Mouse (Mus musculus) monocyte, adult 2 months (primary cell): ENCODE measurements around the gene Htr2b.

Experiments
- DNase-seq, 2 experiments: peaks; one replicate each; pipeline ENCODE4 v3.0.0; 2022; ENCODE audit warnings: low spot score in 2 of 2, low read depth in 1 of 2

Htr2b gene

DNA sequence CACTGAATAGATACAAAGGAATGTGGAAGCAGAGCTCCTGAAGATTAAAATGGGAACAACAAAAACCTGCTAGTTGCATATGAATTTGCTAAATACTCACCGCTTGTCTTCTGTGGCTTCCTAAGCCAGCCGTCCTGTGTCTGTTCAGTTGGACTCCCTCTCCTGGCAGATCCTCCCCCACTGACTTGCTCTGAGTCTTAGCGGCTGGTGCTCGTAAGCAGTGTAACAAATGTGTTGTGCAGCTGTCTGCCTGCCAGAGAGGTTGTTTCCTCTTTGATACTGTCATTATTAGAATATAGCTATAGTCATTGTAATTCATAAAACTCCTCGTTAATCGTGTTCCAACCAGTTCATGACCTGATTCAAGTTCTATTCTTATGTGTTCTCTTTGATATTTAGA is at the start of gene Htr2b:
Gene Htr2b, minus strand, starts transcription at position 192 of the 400 bp plus-strand sequence.
- DNase-seq, result no peak

DNA sequence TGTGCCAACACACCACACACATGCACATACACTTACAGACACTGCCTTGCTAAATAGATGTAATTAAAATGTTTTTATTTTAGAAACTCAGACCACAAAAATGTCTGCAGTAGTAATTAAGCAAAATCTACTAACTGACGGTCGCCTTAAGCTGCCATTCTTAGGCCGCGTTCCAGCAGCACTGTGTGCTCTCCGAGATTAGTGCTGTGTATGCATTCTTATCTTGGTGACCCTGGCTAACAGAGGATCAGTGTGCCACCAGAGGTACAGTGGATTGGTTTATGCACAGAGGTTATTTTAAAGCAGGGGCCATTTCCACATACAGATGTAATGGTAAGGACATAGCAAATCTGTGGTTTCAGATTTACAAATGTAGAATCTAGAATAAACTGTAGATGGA is 49.3 kb upstream of the Htr2b start:
- DNase-seq, result no peak

DNA sequence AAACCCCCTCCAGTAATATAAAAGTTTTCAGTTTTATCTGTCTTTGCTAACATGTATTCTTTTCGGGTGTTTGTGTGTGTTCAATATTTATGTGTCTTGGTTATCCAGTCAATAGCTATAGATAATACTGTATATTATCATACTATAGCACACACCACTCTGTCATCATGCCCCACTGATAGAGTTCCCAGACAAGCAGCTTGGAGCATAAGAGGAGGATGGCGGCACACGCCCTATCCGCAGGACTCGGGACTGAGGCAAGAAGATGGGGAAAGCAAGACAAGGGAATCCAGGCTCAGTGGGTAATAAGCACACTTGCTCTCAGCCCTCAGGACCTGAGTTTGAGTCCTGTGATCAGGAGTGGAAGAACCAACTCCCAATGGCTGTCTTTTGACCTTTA is 48.7 kb upstream of the Htr2b start:
- DNase-seq, result no peak

DNA sequence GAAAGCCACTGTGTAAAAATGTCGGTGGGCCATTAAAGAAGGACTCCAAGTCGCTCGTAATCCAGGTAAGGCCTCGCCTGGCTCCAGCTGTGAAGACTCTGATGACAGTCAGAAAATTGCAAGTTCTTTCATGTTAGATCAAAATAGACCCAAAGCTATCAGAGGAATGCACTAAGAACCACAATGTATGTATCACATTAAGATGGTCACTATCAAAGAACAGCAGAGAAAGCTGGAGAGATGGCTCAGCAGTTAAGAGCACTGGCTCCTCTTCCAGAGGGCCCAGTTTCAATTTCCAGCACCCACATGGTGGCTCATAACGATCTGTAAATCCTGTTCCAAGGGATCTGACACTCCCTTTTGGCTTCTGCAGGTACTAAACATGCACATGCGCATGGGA is 48.3 kb upstream of the Htr2b start:
- no peak for DNase-seq

DNA sequence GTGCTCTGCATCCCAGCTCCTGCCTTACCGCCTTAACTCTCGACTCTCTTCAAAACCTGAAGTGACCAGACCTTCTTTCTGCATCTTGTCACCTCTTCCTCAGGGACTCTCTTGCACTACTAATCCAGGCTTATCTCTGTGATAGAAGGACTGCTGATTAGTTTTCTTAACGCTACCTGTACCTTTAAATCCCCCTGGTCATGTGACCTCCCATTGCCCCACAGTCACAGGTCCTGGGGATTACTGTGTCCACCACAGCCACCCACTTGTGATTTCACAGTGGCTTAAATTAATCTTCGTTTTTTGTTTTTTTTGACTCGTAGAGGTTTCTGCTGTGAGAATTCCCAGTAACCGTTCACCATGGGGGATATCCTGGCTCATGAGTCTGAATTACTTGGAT is 44.8 kb upstream of the Htr2b start:
- no peak for DNase-seq

DNA sequence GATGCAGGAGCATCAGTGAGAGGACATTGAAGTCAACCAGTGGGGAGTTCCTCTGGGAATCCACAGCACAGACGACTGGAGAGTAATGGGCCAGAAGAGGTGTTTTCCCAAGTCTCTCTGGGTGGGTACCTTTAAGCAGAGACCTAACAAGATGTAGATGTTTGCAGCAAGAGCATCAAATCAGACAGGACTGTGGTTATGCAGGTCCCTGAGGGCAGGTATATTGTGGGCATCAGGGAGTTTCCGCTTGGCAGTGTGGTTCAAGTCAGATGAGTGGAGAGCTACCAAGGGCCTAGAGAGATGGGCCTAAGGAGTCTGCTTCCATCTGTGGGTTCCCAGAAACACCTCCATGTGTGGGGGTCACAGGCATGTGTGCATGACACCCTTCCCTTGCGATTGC is 44.3 kb upstream of the Htr2b start:
- no peak for DNase-seq

DNA sequence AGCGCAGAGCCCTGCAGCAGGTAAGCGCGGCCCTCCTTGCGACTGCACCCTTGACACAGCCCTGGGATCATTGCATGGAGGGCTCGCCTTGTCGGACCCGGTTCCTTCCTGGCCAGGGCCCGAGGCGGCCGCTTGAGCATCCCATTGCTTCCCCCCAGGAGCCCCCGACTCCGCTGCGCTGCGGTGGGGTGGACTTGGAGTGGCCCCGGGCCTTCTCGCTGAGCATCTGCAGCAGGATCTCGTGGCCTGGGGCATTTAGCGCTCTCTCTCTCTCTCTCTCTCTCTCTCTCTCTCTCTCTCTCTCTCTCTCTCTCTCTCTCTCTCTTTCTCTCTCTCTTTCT is 43.0 kb upstream of the Htr2b start:
- no peak for DNase-seq

DNA sequence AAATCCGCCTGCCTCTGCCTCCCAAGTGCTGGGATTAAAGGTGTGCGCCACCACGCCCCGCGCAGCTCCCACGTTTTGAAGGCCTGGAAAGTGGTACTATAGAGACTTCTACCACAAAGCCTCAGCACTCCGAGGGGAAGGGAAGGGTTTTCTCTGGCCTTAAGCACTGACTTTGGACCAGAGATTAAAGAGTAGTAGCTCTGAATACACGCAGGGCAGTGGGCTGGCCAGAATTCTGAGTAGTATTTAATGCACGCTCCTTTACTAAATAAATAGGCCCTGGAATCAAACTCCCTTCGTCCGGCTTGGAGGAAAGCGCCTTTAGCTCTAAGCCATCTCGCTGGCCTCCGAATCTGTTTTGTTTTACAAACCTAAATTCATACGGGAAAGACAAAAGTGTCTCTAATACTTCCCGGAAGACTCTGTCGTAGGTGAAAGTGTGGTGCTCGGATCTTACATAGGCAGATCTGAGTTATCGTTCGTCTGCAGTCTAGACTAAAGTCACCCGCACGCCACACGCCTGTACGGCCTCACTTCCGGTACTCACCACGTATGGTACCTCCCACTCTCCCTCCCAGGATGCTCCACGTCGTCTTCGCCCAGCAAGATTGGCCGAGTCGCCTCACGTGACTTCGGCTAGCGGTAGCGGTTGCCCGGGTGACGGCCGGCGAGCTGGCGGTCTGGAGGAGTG is 42.5 kb upstream of the Htr2b start, which contains the start of gene Armc9:
Gene Armc9, plus strand, starts transcription at position 648 of the 691 bp plus-strand sequence.
- DNase-seq, result peak; percentile 81 to 87

DNA sequence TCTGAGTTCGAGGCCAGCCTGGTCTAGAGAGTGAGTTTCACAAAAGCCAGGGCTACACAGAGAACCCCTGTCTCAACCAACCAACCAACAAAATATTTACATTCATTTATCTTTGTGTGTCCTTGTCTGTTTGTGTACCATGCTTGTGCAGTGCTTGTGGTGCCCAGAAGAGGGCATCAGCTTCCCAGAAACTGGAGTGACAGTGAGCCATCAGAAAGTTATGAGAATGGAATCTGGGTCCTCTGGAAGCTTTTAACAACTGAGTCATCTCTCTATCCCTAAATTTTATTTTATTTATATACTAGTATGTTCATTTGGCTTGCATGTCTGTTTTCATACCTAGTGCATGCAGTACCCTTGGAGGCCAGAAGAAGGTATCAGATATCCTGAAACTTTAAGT is 40.8 kb upstream of the Htr2b start:
- no peak for DNase-seq

DNA sequence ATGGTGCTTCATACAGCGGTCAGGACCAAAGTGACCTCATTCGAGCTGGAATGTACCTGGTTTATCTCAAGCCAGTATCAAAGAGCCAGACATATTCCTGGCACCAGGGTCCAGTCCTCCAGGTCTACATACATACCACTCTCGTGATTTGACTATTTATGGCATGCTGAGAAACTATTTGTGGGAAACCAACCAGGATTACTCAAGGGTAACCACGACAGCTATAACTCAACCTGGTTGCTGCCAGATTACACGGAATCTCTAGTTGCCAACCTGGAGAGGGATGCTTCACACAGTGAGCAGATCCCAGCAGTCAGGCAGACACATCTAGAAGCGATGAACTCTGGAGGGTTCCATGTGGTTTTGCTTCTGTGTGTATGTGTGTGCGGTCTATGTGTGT is 39.6 kb upstream of the Htr2b start:
- DNase-seq, result no peak

DNA sequence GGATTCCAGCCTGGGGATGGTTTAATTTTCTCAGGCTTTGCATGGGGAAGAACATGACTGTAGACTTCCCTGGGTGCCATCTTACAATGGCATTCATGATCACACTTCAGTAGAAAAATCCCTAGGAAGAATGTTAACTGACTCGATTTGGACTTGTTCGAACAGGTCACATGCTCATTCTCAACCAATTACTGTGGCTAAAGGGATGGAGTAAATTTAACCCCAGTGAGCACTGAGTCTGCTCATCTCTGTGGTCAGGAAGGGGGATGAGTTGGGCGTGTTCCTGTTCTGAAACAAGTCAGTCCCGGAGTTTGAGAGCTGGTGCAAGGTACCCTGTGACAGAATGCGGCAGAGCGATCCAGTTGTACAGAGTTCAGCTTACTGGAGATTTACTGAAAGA is 39.2 kb upstream of the Htr2b start:
- DNase-seq, result no peak

DNA sequence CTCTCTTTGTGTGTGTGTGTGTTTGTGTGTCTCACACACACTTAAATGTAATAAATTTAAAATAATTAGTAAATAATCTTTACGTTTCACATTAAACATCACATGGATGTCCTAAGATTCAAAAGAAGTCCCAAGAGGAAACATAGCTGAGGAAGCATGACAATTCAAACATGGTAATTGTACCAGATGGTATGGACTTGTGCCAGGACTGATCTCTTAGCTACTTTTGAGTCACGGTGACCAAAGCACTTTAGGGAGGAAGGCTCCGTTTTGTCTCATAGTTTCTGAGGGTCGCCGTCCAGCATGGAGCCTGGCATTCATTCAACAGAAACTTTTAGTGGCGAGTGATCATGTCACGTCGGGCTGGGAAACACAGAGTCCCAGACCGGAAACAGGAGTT is 36.4 kb upstream of the Htr2b start:
- DNase-seq, result no peak

DNA sequence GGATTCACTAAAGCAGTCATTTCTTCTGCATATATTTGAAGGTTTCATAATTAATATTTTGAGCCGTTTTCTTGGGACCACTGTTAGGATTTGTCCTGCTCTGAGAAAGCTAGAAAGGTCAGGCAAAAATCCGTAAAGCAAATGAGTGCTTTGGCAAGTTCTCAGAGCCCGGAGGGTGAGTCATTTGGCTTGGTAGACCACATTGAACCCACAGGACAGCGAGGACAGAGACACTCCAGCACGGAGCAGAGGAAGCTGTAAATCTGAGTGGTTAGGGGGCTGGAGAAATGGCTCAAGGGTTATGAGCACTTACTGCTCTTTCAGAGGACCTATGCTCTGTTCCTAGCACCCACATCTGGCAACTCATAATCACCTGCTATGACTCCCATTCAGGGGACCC is 35.8 kb upstream of the Htr2b start:
- DNase-seq, result no peak

DNA sequence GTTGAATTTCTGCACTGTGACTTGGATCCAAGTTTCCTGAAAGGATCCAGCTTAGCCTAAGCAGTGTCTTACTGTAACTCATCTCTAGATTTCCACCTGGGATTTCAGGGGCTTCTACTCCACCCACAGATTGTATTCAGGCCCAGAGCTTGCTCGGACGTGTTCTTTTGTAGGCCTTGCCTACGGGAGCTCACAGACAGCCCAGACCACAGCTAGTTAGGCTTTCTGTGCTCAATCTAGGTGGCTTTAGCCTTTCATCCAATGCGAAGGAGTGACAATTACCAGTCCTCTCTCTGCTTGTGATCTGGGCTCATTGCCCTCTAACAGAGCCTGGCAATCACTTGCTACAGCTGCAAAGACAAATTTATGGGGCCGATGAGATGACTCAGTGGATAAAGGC is 34.5 kb upstream of the Htr2b start:
- DNase-seq, result no peak

DNA sequence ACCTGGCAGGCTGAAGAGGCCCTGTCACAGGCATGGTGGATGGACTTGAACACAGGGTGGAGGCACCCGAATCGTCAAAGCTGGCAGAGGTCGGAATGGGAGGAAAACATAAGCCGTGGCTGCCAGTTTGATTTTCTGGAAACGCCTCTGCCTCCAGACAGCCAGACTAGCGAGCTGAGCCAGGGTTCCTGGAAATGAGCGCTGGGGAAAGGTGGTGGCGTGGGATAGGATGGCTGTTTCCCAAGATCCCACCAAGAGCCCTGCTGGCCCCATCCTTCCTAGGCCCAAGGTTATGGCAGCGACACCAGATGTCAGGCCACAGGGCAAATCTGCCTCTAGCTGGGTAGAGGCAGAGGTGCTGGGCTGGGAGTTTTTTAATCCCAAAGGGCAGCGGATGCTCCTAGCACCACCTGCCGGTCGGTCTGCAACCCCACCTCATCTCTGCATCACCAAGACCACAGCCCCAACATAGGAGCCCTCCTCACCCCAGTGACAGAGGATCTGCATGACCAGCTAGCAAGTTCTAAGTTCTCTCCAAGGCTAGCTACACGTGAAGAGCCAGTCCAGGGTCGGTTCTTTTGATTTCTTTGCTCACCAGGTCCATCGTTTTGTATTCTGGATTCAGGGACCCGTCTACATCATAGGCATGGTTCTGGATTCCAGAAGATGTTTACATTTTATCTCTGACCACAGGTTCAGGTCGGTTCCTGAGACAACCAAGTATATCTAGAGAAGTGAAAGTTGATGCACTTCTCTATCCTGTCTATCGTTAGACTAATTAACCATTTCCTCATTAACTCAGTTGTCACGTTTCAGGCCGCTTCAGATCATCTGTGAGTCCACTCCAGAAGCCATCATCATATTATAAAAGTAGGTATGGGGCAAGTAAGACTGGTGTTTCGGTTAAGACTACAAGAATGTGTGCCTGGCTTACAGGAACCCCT is 32.5 kb upstream of the Htr2b start:
- no peak for DNase-seq

DNA sequence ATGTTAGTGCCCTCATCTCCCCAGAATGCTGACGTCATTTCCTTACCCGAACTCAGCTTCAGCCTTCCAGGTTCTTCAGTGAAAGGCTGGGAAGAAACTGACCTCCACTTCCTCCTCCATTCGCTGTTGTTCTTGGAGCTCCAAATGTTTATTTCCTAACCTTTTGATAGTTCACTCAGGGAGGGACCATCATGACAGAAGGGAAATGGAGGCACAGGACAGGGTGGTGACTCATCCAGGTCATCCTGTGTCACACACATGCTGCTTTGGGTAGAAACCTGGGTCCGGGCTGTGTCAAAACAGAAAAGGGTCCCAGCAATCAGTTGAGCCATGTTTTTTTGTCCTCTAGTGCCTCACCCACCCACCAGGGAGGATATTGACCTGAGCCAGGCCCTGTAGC is 31.4 kb upstream of the Htr2b start:
- DNase-seq, result no peak

DNA sequence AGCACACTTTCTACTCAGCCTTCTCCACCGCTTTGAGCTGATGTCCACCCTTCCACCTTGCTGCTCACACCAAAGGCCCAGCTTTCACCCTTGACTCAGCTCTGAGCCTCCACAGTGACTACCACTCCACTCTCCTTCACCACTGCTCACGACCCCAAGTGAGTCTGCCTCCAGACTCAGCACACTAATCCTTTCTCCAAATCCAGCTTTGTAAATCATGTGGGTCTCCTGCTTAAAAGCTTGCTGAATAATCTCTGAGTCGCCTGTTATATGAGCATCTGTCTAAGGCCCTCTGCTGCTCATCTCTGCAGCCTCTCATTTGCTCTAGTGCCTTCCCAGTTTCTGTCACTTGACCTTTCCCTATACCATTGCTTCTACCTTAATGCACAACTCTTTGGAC is 29.3 kb upstream of the Htr2b start:
- no peak for DNase-seq

DNA sequence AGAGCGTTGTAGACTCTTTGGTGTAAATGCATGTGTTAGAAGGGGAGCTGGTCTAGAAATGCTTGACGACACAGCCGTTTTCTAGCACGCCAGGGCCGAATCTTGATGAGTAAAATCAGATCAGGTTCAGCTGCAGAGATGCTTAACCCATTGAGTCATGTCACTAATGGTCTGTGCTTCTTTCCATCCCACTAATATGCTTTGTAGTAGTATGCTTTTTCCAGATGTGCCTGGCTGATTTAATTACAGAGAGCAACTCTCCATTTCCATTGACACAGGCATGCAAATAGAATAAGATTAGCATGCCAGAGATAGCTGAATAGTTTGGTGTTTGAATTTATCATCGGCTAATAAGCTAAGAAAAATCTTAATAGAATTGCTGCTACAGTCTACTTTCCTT is 23.5 kb upstream of the Htr2b start:
- no peak for DNase-seq

DNA sequence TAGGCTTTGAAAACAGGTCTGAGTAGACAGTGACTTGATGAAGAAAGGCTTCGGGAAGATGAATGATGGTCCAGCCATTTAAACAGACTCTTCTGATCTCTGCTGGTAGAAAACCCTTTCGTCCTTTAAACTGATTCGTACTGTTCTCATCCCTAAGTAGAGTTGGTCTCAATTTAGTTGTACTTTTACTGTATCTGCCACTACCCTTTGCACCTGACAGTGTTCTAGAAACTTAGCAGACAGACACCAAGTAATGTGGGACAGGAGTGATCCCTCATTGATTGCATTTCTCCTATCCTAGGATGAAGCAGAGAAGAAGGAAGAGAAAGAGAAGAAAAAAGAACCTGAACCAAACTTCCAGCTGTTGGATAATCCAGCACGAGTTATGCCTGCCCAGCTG is 21.6 kb upstream of the Htr2b start, which contains the start of gene Gm21972:
Gene Gm21972, plus strand, starts transcription at position 301 of the 400 bp plus-strand sequence.
- no peak for DNase-seq

DNA sequence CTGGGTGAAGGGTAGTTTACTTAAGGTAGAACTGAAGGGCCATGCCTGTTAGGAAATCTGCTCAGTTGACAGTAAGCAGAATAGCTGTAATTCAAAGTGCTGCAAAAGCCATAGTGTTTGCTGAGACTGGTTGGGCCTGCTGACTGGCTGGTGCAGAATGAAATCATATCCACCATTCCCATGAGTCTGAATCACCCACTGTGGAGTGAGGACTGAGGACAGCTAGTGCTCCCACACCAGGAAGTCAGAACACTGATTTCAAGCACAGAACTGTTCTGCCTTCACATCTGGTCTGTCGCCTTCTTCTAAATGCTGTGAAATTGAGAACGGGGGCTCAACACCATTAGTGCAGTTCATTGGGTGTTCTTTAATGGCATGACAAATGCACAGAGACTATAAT is 14.3 kb upstream of the Htr2b start:
- DNase-seq, result no peak

DNA sequence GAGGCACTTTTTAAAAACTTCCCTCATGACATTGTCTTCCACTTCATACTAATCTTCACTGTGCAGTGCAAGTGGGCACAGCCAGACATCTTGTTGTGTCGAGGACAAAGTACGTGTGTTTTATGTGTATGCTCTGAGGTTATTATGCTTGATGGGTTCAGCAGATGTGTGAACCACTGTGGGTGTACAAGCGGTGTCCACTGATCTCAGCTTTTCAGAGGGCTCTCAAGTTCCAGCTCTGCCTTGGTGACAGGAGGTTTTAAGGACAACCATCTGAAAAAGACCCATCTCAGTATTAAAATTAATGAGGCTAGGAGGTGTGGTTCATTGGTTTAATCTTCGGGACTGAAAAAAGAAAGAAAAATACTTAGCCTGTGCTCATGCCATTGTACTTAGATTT is 7.8 kb upstream of the Htr2b start:
- DNase-seq, result no peak

DNA sequence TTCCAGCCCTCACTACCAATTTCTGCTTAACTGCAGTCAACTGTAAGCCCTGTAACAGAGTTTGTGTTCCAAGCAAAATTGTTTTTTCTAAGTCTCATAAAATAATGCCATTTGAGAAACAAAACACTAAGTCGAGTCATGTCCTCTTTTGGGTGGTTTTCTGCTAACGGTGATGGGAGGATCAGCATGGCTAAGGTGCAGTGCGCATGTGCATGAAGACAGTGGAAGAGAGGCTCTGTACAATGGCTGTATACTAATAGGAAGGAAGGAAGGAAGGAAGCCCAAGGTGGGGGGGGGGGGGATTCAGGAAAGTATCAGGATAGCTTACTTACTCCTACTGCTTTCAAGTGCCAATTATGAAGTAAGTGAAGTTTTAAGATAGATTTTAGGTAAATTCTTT is 2.4 kb upstream of the Htr2b start:
- DNase-seq, result no peak

DNA sequence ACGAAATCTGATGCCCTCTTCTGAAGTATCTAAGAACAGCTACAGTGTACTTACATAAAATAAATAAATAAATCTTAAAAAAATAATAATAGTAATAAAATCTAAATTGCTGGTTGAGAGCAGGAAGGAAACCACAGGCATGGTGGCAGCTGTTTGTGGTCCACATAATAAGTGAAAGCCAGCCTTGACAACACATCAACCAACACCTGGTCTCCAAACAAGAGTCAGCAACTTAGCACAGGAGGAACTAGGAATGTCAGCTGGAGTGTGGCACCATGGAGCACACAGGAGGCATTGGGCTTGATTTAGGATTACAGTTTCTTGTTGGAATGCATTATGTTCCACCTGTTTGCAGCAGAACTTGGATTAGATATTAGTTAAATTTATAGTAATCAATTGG is 6.7 kb downstream of the Htr2b start:
- DNase-seq, result no peak
